Mouse (Mus musculus) olfactory bulb, adult 2 months (tissue): ENCODE results near the gene Nxn.

Source experiments
- CTCF ChIP-seq: fragments of 200-500 bp; IDR thresholded peaks from 2 replicates; pipeline ENCODE4 v1.5.1; 2012; ENCODE audit warnings: low read depth, mild to moderate bottlenecking, low read length, moderate library complexity; ENCODE audit not compliant: insufficient read depth
- POLR2A ChIP-seq: fragments of 200-500 bp; IDR thresholded peaks from 2 replicates; pipeline ENCODE4 v1.6.1; 2012; ENCODE audit warnings: mild to moderate bottlenecking, low read depth, low read length, moderate library complexity; ENCODE audit not compliant: insufficient read depth

DNA sequence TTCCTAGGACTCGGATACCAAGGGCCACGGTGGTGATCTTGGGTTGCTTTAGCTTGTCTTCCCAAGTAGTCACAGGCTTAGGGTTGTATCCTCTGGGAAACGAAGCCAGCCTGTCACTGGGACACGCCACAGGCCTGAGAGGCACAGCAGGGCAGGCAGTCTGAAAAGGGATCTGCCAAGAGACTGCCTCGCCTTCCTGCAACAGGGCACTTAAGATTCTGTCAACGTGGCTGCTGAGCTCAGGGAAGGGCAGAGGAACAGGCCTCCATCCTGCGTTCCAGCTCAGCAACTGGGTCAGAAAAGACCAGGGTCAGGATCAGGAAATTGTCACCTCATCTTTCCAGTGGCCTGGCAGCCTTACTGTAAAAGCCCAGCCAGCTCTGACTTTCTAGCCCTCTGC lies 30.6 kb upstream of the Nxn start:
- TF ChIP-seq CTCF (no peak), POLR2A (no peak)
